Mouse (Mus musculus): Measurements from ENCODE around the gene Tlx2. TPM values are rescaled to one million over a fixed set of nuclear protein-coding genes. Genes with fewer than 3 reads are reported as not detected.

Gene Tlx2
- polyA plus RNA-seq, 1 experiment from 2014 or later, result not detected

- WGBS, result under 1% methylated on average over 76 of the region's 76 CpGs
- Histone ChIP-seq H3K27ac (replicated peaks) (peak within 1 kb of the TSS; percentile 86), H3K4me2 (peak within 1 kb of the TSS; percentile 94), H3K27me3 (no peaks in the 10 kb centered on the region), H3K9ac (peak within 1 kb of the TSS; percentile 83), H3K9me3 (no peaks in the 10 kb centered on the region), H3K36me3 (peaks cover 2% of the 10 kb centered on the region; the same call in 1 of the 2 replicates), H3K4me3 (peak within 1 kb of the TSS; percentile 81), H3K4me1 (replicated peaks) (peaks cover 27% of the 10 kb centered on the region)
- ATAC-seq (ENCODE audit: low FRiP score, low read depth), result peak; percentile 92
Measured at GRCm38 (mm10) chr6:83108762-83109668, 38.9 kb upstream of the Tlx2 start, which contains the start of gene Mrpl53. Mrpl53 (plus strand) TSS chr6:83109040.

- Histone ChIP-seq H3K27ac (replicated peaks) (peak overlapping the region; percentile 86; the same call in 1 of the 2 replicates), H3K4me3 (peak overlapping the region; percentile 81)
- 34% methylated on average over 13 of the region's 13 CpGs for WGBS
Measured at GRCm38 (mm10) chr6:83107566-83108400, 37.7 kb upstream of the Tlx2 start.

GRCm38 (mm10) chr6:83104158-83104557, 34.1 kb upstream of the Tlx2 start:
- Histone ChIP-seq H3K9me3 (no peaks in the 10 kb centered on the region), H3K4me1 (replicated peaks) (peaks cover 35% of the 10 kb centered on the region), H3K27ac (replicated peaks) (no peak overlapping the region), H3K36me3 (peaks cover 2% of the 10 kb centered on the region; the same call in 1 of the 2 replicates), H3K4me2 (no peak overlapping the region), H3K27me3 (no peaks in the 10 kb centered on the region), H3K4me3 (no peak overlapping the region), H3K9ac (no peak overlapping the region)
- no peak for ATAC-seq (ENCODE audit: low FRiP score, low read depth)
- WGBS, result 60% methylated on average over 4 of the region's 4 CpGs

More at GRCm38 (mm10) chr6:83107566-83108400, 37.7 kb upstream of the Tlx2 start:
- peaks cover 2% of the 10 kb centered on the region; the same call in 1 of the 2 replicates for H3K36me3 ChIP-seq
- ATAC-seq (ENCODE audit: low FRiP score, low read depth), result 0 out of 2 replicates have a peak, but pooled peaks have one; percentile 7
- no peaks in the 10 kb centered on the region for H3K27me3 ChIP-seq
- peak overlapping the region; percentile 94 for H3K4me2 ChIP-seq
- H3K9ac ChIP-seq, result peak overlapping the region; percentile 83
- no peaks in the 10 kb centered on the region for H3K9me3 ChIP-seq
- peaks cover 36% of the 10 kb centered on the region for H3K4me1 ChIP-seq (replicated peaks)

- peak overlapping the region; percentile 95 for H3K4me2 ChIP-seq
- H3K4me1 ChIP-seq (replicated peaks), result peaks cover 30% of the 10 kb centered on the region
- H3K9ac ChIP-seq, result peak overlapping the region; percentile 80
- H3K27ac ChIP-seq (replicated peaks), result no peak overlapping the region
- H3K36me3 ChIP-seq, result peaks cover 2% of the 10 kb centered on the region; the same call in 1 of the 2 replicates
- H3K4me3 ChIP-seq, result peak overlapping the region; percentile 62
- no peak for ATAC-seq (ENCODE audit: low FRiP score, low read depth)
- no peaks in the 10 kb centered on the region for H3K9me3 ChIP-seq
- 49% methylated on average over 11 of the region's 11 CpGs for WGBS
- peaks cover 1% of the 10 kb centered on the region; the same call in 1 of the 2 replicates for H3K27me3 ChIP-seq
Measured at GRCm38 (mm10) chr6:83103130-83103650, 33.1 kb upstream of the Tlx2 start.

GRCm38 (mm10) chr6:83101688-83102556, 31.8 kb upstream of the Tlx2 start:
- Histone ChIP-seq H3K27me3 (peaks cover 4% of the 10 kb centered on the region; the same call in 1 of the 2 replicates), H3K4me3 (peak overlapping the region; percentile 62), H3K9ac (peak overlapping the region; percentile 80), H3K9me3 (no peaks in the 10 kb centered on the region), H3K36me3 (no peaks in the 10 kb centered on the region), H3K27ac (replicated peaks) (peak overlapping the region; percentile 86), H3K4me1 (replicated peaks) (peaks cover 21% of the 10 kb centered on the region), H3K4me2 (peak overlapping the region; percentile 95)
- WGBS, result under 1% methylated on average over 71 of the region's 74 CpGs
- ATAC-seq (ENCODE audit: low FRiP score, low read depth), result peak; percentile 73

- Histone ChIP-seq H3K27me3 (peaks cover 4% of the 10 kb centered on the region; the same call in 1 of the 2 replicates), H3K4me2 (peak within 1 kb of the TSS; percentile 95), H3K4me1 (replicated peaks) (peaks cover 21% of the 10 kb centered on the region), H3K36me3 (no peaks in the 10 kb centered on the region), H3K9me3 (no peaks in the 10 kb centered on the region), H3K27ac (replicated peaks) (peak within 1 kb of the TSS; percentile 86), H3K9ac (peak within 1 kb of the TSS; percentile 80), H3K4me3 (peak within 1 kb of the TSS; percentile 62)
- ATAC-seq (ENCODE audit: low FRiP score, low read depth), result peak; percentile 91
- WGBS, result under 1% methylated on average over 25 of the region's 25 CpGs
Measured at GRCm38 (mm10) chr6:83101316-83101687, 31.2 kb upstream of the Tlx2 start, which contains the start of the genes Ccdc142 and Gm42688. Ccdc142 (plus strand) TSS chr6:83101601. Gm42688 (plus strand) TSS chr6:83101617.

GRCm38 (mm10) chr6:83098411-83098810, 28.3 kb upstream of the Tlx2 start:
- H3K4me3 ChIP-seq, result no peak overlapping the region
- H3K9me3 ChIP-seq, result no peaks in the 10 kb centered on the region
- ATAC-seq (ENCODE audit: low FRiP score, low read depth), result no peak
- H3K36me3 ChIP-seq, result no peaks in the 10 kb centered on the region
- no peak overlapping the region for H3K9ac ChIP-seq
- 76% methylated on average over 2 of the region's 2 CpGs for WGBS
- peaks cover 4% of the 10 kb centered on the region; the same call in 1 of the 2 replicates for H3K27me3 ChIP-seq
- H3K4me1 ChIP-seq (replicated peaks), result peaks cover 18% of the 10 kb centered on the region
- no peak overlapping the region for H3K27ac ChIP-seq (replicated peaks)
- H3K4me2 ChIP-seq, result no peak overlapping the region

GRCm38 (mm10) chr6:83095968-83096367, 25.9 kb upstream of the Tlx2 start:
- Histone ChIP-seq H3K4me1 (replicated peaks) (0 out of 2 replicates have a peak, but pooled peaks cover 4% of the 10 kb centered on the region), H3K36me3 (no peaks in the 10 kb centered on the region), H3K4me2 (no peak overlapping the region), H3K9ac (no peak overlapping the region), H3K4me3 (no peak overlapping the region), H3K27me3 (peaks cover 8% of the 10 kb centered on the region), H3K9me3 (no peaks in the 10 kb centered on the region), H3K27ac (replicated peaks) (no peak overlapping the region)
- no peak for ATAC-seq (ENCODE audit: low FRiP score, low read depth)
- whole genome bisulfite sequencing, result 41% methylated on average over 6 of the region's 6 CpGs

GRCm38 (mm10) chr6:83092416-83093127, 22.5 kb upstream of the Tlx2 start:
- no peak overlapping the region for H3K9ac ChIP-seq
- ATAC-seq (ENCODE audit: low FRiP score, low read depth), result no peak
- H3K4me2 ChIP-seq, result no peak overlapping the region
- no peaks in the 10 kb centered on the region for H3K36me3 ChIP-seq
- 51% methylated on average over 6 of the region's 6 CpGs for WGBS
- peaks cover 34% of the 10 kb centered on the region for H3K27me3 ChIP-seq
- no peak overlapping the region for H3K27ac ChIP-seq (replicated peaks)
- H3K4me3 ChIP-seq, result no peak overlapping the region
- peaks cover 5% of the 10 kb centered on the region; the same call in 1 of the 2 replicates for H3K4me1 ChIP-seq (replicated peaks)
- no peaks in the 10 kb centered on the region for H3K9me3 ChIP-seq

GRCm38 (mm10) chr6:83087926-83088260, 17.8 kb upstream of the Tlx2 start:
- peaks cover 79% of the 10 kb centered on the region for H3K27me3 ChIP-seq
- H3K36me3 ChIP-seq, result no peaks in the 10 kb centered on the region
- peaks cover 12% of the 10 kb centered on the region for H3K4me1 ChIP-seq (replicated peaks)
- ATAC-seq (ENCODE audit: low FRiP score, low read depth), result no peak
- no peaks in the 10 kb centered on the region for H3K9me3 ChIP-seq
- 2% methylated on average over 9 of the region's 9 CpGs for WGBS
- H3K4me2 ChIP-seq, result peak overlapping the region; percentile 37
- H3K27ac ChIP-seq (replicated peaks), result no peak overlapping the region
- no peak overlapping the region for H3K9ac ChIP-seq
- H3K4me3 ChIP-seq, result 0 out of 2 replicates have a peak overlapping the region, but pooled peaks have one; percentile 1

All from hindbrain, embryonic 15.5 days (tissue).